Mouse (Mus musculus): Measurements from ENCODE around the gene Gcgr. TPM values are rescaled to one million over a fixed set of nuclear protein-coding genes. Genes with fewer than 3 reads are reported as not detected.
"Not testable (repeated sequence)": the region's sequence is repeated elsewhere in the genome, so short reads cannot be mapped to it uniquely, and the experiment has no call there.

Gcgr gene
- polyA plus RNA-seq, 1 experiment from 2014 or later, result 1.0 TPM

GRCm38 (mm10) chr11:120549986-120550809, 19.7 kb downstream of the Gcgr start:
- Histone ChIP-seq H3K36me3 (ENCODE audit: control insufficient read depth, insufficient read depth, low read length) (no peaks in the 10 kb centered on the region), H3K27me3 (replicated peaks; ENCODE audit: control insufficient read depth, insufficient read depth, low read length) (no peaks in the 10 kb centered on the region), H3K4me3 (ENCODE audit: low read length) (peak overlapping the region; percentile 71), H3K4me1 (ENCODE audit: control insufficient read depth, insufficient read depth, low read depth, low read length) (peaks cover 20% of the 10 kb centered on the region), H3K9ac (ENCODE audit: low read depth, low read length) (peak overlapping the region; percentile 87), H3K4me2 (ENCODE audit: low read length) (peak overlapping the region; percentile 68), H3K9me3 (ENCODE audit: control insufficient read depth, low read length) (no peaks in the 10 kb centered on the region), H3K27ac (ENCODE audit: low read depth, low read length) (peak overlapping the region; percentile 90)
- 74% methylated on average over 11 of the region's 11 CpGs for WGBS
- ATAC-seq, result peak; percentile 1; the same call in 1 of the 2 replicates

DNA sequence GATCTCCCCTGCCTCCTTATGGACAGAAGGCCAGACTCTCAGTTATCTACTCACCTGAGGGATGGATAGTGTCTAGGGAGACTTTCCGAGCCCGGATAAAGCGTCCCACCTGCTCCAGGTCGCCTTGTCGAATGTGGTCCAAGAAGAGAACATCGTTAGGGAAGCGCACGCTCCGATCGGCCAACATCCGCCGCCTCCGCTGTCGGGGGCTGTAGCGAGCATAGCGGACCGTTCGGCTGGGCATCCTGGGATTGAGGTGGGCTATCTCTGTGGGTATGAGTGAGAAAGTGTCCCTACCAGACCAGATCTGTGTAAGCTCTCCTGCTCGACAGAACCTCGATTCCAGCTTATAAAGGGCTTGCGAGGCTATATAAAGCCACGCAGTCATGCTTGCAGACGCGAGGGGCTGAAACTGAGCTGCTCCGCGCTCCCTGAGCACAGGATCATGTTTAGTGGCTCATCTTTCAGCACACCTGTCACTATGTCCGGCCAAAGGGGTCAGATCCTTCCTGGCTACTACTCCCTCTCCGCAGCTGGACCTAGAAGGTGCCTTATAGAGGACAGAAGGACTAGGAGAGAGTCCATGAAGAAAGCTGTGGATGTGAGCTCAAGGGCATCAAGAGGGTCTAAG, 20.4 kb downstream of the Gcgr start, which contains the start of gene Ppp1r27:
Gene Ppp1r27 (minus strand): TSS at position 323 of the 631 bp plus-strand sequence.
- H3K4me1 ChIP-seq (ENCODE audit: control insufficient read depth, insufficient read depth, low read depth, low read length), result peaks cover 20% of the 10 kb centered on the region
- H3K4me2 ChIP-seq (ENCODE audit: low read length), result peak within 1 kb of the TSS; percentile 68
- H3K9me3 ChIP-seq (ENCODE audit: control insufficient read depth, low read length), result no peaks in the 10 kb centered on the region
- ATAC-seq, result no peak
- H3K9ac ChIP-seq (ENCODE audit: low read depth, low read length), result peak within 1 kb of the TSS; percentile 87
- peak within 1 kb of the TSS; percentile 90 for H3K27ac ChIP-seq (ENCODE audit: low read depth, low read length)
- no peaks in the 10 kb centered on the region for H3K36me3 ChIP-seq (ENCODE audit: control insufficient read depth, insufficient read depth, low read length)
- H3K4me3 ChIP-seq (ENCODE audit: low read length), result peak within 1 kb of the TSS; percentile 71
- no peaks in the 10 kb centered on the region for H3K27me3 ChIP-seq (replicated peaks; ENCODE audit: control insufficient read depth, insufficient read depth, low read length)
- 93% methylated on average over 28 of the region's 28 CpGs for WGBS

DNA sequence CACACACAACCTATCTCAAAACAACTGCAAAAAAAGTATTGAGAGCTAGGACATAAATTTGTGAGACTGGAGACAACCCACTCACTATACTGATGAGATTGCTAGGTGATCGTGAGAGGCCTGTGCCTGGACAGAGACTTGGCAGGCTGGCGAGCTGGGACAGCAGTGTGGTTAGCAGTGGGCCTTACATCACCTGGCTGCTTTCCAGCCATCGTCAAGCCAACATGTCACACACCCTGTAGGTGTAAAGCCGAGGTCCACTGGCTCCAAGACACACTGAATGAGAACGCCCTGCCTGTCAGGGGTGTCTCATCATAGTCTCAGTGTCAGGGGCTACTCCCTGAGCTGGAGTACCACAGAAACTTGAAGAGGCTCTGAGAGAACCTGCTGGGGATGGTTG, 22.2 kb downstream of the Gcgr start:
- Histone ChIP-seq H3K9me3 (ENCODE audit: control insufficient read depth, low read length) (no peaks in the 10 kb centered on the region), H3K4me3 (ENCODE audit: low read length) (no peak overlapping the region), H3K4me1 (ENCODE audit: control insufficient read depth, insufficient read depth, low read depth, low read length) (peaks cover 18% of the 10 kb centered on the region), H3K36me3 (ENCODE audit: control insufficient read depth, insufficient read depth, low read length) (no peaks in the 10 kb centered on the region), H3K9ac (ENCODE audit: low read depth, low read length) (no peak overlapping the region), H3K27me3 (replicated peaks; ENCODE audit: control insufficient read depth, insufficient read depth, low read length) (no peaks in the 10 kb centered on the region), H3K4me2 (ENCODE audit: low read length) (no peak overlapping the region), H3K27ac (ENCODE audit: low read depth, low read length) (no peak overlapping the region)
- WGBS, result 83% methylated on average over 5 of the region's 5 CpGs
- ATAC-seq, result no peak

DNA sequence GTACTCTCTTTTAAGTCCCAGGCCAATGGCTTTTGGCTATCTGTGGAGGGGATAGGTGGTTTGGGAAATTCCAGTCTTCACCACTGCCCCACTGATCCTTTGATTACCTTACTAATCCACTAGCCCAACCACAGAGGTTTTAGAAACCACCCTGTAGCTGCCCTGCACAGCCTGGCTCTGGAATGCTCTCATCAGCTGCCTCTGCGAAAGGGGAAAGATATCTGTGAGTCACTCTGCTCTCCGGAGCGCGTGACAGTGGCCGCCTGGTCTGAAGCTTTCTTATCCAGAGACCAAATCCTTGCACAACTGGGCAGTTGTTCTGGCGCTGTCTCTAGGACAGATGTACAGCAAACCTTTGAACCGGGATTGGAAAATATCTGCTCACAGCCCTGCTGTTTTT, 24.3 kb downstream of the Gcgr start:
- no peak for ATAC-seq
- H3K36me3 ChIP-seq (ENCODE audit: control insufficient read depth, insufficient read depth, low read length), result peaks cover 5% of the 10 kb centered on the region; the same call in 1 of the 2 replicates
- H3K4me2 ChIP-seq (ENCODE audit: low read length), result no peak overlapping the region
- H3K27ac ChIP-seq (ENCODE audit: low read depth, low read length), result no peak overlapping the region
- no peaks in the 10 kb centered on the region for H3K27me3 ChIP-seq (replicated peaks; ENCODE audit: control insufficient read depth, insufficient read depth, low read length)
- 86% methylated on average over 7 of the region's 7 CpGs for WGBS
- no peaks in the 10 kb centered on the region for H3K9me3 ChIP-seq (ENCODE audit: control insufficient read depth, low read length)
- H3K4me3 ChIP-seq (ENCODE audit: low read length), result no peak overlapping the region
- H3K9ac ChIP-seq (ENCODE audit: low read depth, low read length), result no peak overlapping the region
- H3K4me1 ChIP-seq (ENCODE audit: control insufficient read depth, insufficient read depth, low read depth, low read length), result peaks cover 6% of the 10 kb centered on the region

DNA sequence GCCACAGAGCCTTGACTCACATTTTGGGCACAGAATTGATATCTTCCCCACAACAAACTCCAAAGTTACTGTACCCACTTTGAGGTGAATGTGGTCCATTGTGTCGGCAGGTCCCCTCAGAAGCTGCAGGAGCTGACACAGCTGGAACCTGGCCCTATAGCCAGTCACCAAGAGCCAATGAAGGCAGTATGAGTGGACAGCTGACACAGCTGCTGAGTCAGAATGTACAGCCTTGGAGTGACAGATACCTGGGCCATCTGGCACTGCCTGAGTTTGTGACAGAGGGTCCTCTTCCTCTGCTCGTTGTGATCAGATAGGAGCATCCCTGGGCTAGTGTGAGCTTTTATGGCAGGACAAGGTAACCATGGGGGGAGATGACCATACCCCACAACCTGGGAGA, 24.8 kb downstream of the Gcgr start:
- 86% methylated on average over 2 of the region's 2 CpGs for WGBS
- Histone ChIP-seq H3K4me2 (ENCODE audit: low read length) (no peak overlapping the region), H3K36me3 (ENCODE audit: control insufficient read depth, insufficient read depth, low read length) (peaks cover 9% of the 10 kb centered on the region; the same call in 1 of the 2 replicates), H3K4me1 (ENCODE audit: control insufficient read depth, insufficient read depth, low read depth, low read length) (peaks cover 2% of the 10 kb centered on the region), H3K9me3 (ENCODE audit: control insufficient read depth, low read length) (no peaks in the 10 kb centered on the region), H3K4me3 (ENCODE audit: low read length) (no peak overlapping the region), H3K27ac (ENCODE audit: low read depth, low read length) (no peak overlapping the region), H3K9ac (ENCODE audit: low read depth, low read length) (no peak overlapping the region), H3K27me3 (replicated peaks; ENCODE audit: control insufficient read depth, insufficient read depth, low read length) (no peaks in the 10 kb centered on the region)
- no peak for ATAC-seq

GRCm38 (mm10) chr11:120558843-120559242, 28.3 kb downstream of the Gcgr start:
- H3K9me3 ChIP-seq (ENCODE audit: control insufficient read depth, low read length); H3K4me3 ChIP-seq (ENCODE audit: low read length); H3K4me2 ChIP-seq (ENCODE audit: low read length); H3K9ac ChIP-seq (ENCODE audit: low read depth, low read length); H3K27me3 ChIP-seq (replicated peaks; ENCODE audit: control insufficient read depth, insufficient read depth, low read length); H3K4me1 ChIP-seq (ENCODE audit: control insufficient read depth, insufficient read depth, low read depth, low read length); ATAC-seq; H3K27ac ChIP-seq (ENCODE audit: low read depth, low read length): not testable (repeated sequence)
- peaks cover 44% of the 10 kb centered on the region for H3K36me3 ChIP-seq (ENCODE audit: control insufficient read depth, insufficient read depth, low read length)
- 88% methylated on average over 6 of the region's 6 CpGs for WGBS

DNA sequence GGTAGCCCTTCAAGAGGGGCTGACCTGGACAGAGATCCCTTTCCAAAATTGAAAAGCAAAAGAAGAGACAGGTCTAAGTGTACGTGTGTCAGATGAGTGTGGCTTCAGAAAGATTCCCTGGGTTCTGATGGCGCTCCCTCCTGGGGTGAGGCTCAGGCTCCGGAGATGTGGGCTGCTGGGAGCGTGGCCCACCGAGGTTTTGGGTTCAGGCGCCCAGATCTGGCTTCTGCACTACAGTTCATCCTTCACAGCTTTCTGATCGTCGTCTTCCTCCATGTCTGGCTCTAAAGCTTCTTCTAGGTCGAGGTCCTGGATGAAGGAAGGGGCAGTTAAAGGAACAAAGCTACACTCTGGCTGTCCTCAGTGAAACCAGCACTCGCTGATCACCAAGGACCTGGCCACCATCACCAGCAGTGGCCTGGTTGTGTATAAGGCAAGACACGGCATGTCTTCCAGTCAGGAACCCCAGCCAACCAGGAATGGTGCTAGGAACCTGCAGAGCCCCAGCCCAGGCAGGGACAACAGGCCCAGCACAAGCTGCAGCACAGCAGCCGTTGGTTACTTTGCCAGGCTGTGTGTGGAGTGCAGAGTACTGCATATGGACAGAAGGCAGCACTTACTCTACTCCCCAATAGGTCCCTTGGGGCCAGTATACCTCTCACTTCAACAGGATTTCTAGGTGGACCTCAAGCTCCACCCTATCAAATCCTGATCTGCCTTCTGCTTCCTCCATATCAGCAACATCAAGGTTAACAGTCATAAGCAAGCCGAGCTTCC, 30.6 kb downstream of the Gcgr start:
- H3K9ac ChIP-seq (ENCODE audit: low read depth, low read length), result no peak overlapping the region
- no peak overlapping the region for H3K4me2 ChIP-seq (ENCODE audit: low read length)
- H3K4me1 ChIP-seq (ENCODE audit: control insufficient read depth, insufficient read depth, low read depth, low read length), result no peaks in the 10 kb centered on the region
- H3K27ac ChIP-seq (ENCODE audit: low read depth, low read length), result no peak overlapping the region
- 94% methylated on average over 13 of the region's 13 CpGs for WGBS
- no peaks in the 10 kb centered on the region for H3K9me3 ChIP-seq (ENCODE audit: control insufficient read depth, low read length)
- no peak for ATAC-seq
- H3K27me3 ChIP-seq (replicated peaks; ENCODE audit: control insufficient read depth, insufficient read depth, low read length), result no peaks in the 10 kb centered on the region
- peaks cover 57% of the 10 kb centered on the region for H3K36me3 ChIP-seq (ENCODE audit: control insufficient read depth, insufficient read depth, low read length)
- H3K4me3 ChIP-seq (ENCODE audit: low read length), result no peak overlapping the region

- H3K9ac ChIP-seq (ENCODE audit: low read depth, low read length), result no peak overlapping the region
- no peaks in the 10 kb centered on the region for H3K9me3 ChIP-seq (ENCODE audit: control insufficient read depth, low read length)
- peaks cover 66% of the 10 kb centered on the region for H3K36me3 ChIP-seq (ENCODE audit: control insufficient read depth, insufficient read depth, low read length)
- no peak overlapping the region for H3K4me2 ChIP-seq (ENCODE audit: low read length)
- no peaks in the 10 kb centered on the region for H3K4me1 ChIP-seq (ENCODE audit: control insufficient read depth, insufficient read depth, low read depth, low read length)
- WGBS, result 97% methylated on average over 13 of the region's 13 CpGs
- no peak for ATAC-seq
- no peak overlapping the region for H3K4me3 ChIP-seq (ENCODE audit: low read length)
- H3K27ac ChIP-seq (ENCODE audit: low read depth, low read length), result no peak overlapping the region
- H3K27me3 ChIP-seq (replicated peaks; ENCODE audit: control insufficient read depth, insufficient read depth, low read length), result no peaks in the 10 kb centered on the region
Observed at GRCm38 (mm10) chr11:120562949-120563348, 32.5 kb downstream of the Gcgr start.

GRCm38 (mm10) chr11:120565114-120565513, 34.6 kb downstream of the Gcgr start:
- no peak overlapping the region for H3K4me3 ChIP-seq (ENCODE audit: low read length)
- no peak overlapping the region for H3K9ac ChIP-seq (ENCODE audit: low read depth, low read length)
- no peaks in the 10 kb centered on the region for H3K27me3 ChIP-seq (replicated peaks; ENCODE audit: control insufficient read depth, insufficient read depth, low read length)
- WGBS, result 90% methylated on average over 9 of the region's 9 CpGs
- ATAC-seq, result no peak
- no peak overlapping the region for H3K27ac ChIP-seq (ENCODE audit: low read depth, low read length)
- H3K4me1 ChIP-seq (ENCODE audit: control insufficient read depth, insufficient read depth, low read depth, low read length), result no peaks in the 10 kb centered on the region
- no peaks in the 10 kb centered on the region for H3K9me3 ChIP-seq (ENCODE audit: control insufficient read depth, low read length)
- peaks cover 67% of the 10 kb centered on the region for H3K36me3 ChIP-seq (ENCODE audit: control insufficient read depth, insufficient read depth, low read length)
- H3K4me2 ChIP-seq (ENCODE audit: low read length), result no peak overlapping the region

All from hindbrain, embryonic 16.5 days (tissue).